In genomic region chr10:4602466-4602865, GRCm38 (mm10) we compare ENCODE assay signal across 26 mouse cellular contexts.
"Had no signal": no experiment of that assay in that cellular context is flagged by ENCODE, and none has a peak within 500 bp of the region (broad histone marks: within the 10 kb centered on the region; RNA-seq: fewer than 3 reads in every experiment).

No protein-coding gene starts in this region.

- ATAC-seq: hindbrain, embryonic 16.5 days; inflammation-experienced regulatory T-cells, adult 6 months; intestine, embryonic 15.5 days; intestine, postnatal 0 days; liver, embryonic 12.5 days had no signal

- DNase-seq: gastrocnemius, adult 2 months; gastrocnemius, postnatal 10 days; gastrocnemius, postnatal 25 days; heart, adult 18-20 months; heart, postnatal 10 days; heart, postnatal 4 days; kidney, adult 18-20 months; kidney, adult 8-10 months; kidney, postnatal 10 days; kidney, postnatal 25 days; kidney, postnatal 4 days; left cerebral cortex, postnatal 4 days had no signal

- H3K27ac ChIP-seq: gastrocnemius, adult 2 months; hindbrain, embryonic 10.5 days; hindbrain, embryonic 12.5 days; hindbrain, embryonic 14.5 days; intestine, embryonic 15.5 days; layer of hippocampus, adult 2 months; left cerebral cortex, adult 2 months; limb, embryonic 13.5 days; limb, embryonic 15.5 days; liver, embryonic 12.5 days; liver, embryonic 14.5 days had no signal

- H3K4me1 ChIP-seq: heart, embryonic 12.5 days; hindbrain, embryonic 10.5 days; hindbrain, embryonic 12.5 days; intestine, embryonic 15.5 days; limb, embryonic 13.5 days; limb, embryonic 15.5 days; liver, embryonic 12.5 days had no signal

- H3K9ac ChIP-seq: heart, embryonic 12.5 days; hindbrain, embryonic 12.5 days; hindbrain, embryonic 14.5 days; intestine, embryonic 15.5 days; limb, embryonic 13.5 days; limb, embryonic 15.5 days; liver, embryonic 12.5 days; liver, embryonic 14.5 days had no signal

- H3K4me3 ChIP-seq: gastrocnemius, adult 2 months; heart, embryonic 12.5 days; hindbrain, embryonic 10.5 days; hindbrain, embryonic 12.5 days; intestine, embryonic 15.5 days; layer of hippocampus, adult 2 months; left cerebral cortex, adult 2 months; limb, embryonic 13.5 days; limb, embryonic 15.5 days; liver, embryonic 12.5 days had no signal

- H3K9me3 ChIP-seq: hindbrain, embryonic 12.5 days; intestine, embryonic 15.5 days; limb, embryonic 13.5 days; limb, embryonic 15.5 days; liver, embryonic 12.5 days had no signal

- H3K27me3 ChIP-seq: heart, embryonic 12.5 days; hindbrain, embryonic 12.5 days; intestine, embryonic 15.5 days; limb, embryonic 13.5 days; limb, embryonic 15.5 days; liver, embryonic 12.5 days had no signal

- H3K36me3 ChIP-seq: heart, embryonic 12.5 days; hindbrain, embryonic 10.5 days; hindbrain, embryonic 12.5 days; intestine, embryonic 15.5 days; limb, embryonic 13.5 days; limb, embryonic 15.5 days; liver, embryonic 12.5 days had no signal
